12 mouse cellular contexts compared by ENCODE assay signal in the genomic region with DNA sequence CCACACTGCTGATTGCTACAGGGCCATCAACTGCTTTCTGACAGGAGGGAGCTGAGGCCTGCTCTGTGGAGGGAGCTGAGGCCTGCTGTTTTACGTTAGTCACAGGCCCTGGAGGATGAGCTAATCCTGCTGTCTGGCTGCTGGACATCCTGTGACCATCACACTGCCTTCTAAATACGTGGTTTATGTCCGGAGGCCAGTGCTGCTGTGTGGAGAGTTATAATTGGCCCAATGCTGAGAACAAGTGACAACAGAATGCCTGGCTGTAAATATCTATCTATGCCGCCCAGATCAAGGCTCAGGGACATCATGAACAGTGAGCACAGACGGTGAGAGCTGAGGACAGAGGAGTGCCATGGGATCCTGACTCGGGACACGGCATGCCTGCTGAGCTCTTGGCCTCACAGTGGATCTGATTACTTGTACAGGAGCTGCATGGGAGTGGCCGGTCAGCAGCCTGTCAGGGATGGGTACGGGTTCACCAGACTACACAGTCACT. TPM values are rescaled to one million over a fixed set of nuclear protein-coding genes. Genes with fewer than 3 reads are reported as not detected.
DNase-seq lines count a peak whose midpoint lies in the region; ATAC-seq lines count a peak whose summit lies in the region.
"Had no signal": no experiment of that assay in that cellular context is flagged by ENCODE, and none has a peak within 500 bp of the region (broad histone marks: within the 10 kb centered on the region; RNA-seq: fewer than 3 reads in every experiment).

No protein-coding gene starts in this region.

- H3K4me3 ChIP-seq in liver, embryonic 13.5 days (replicated peaks), result no peak overlapping the region
- no peak overlapping the region for H3K4me3 ChIP-seq in embryonic facial prominence, embryonic 10.5 days
- H3K4me3 ChIP-seq in macrophage (ENCODE audit: inconsistent target), result no peak overlapping the region
- H3K4me3 ChIP-seq: limb, embryonic 15.5 days; neural tube, embryonic 12.5 days; stomach, embryonic 15.5 days had no signal

- no peaks in the 10 kb centered on the region for H3K27me3 ChIP-seq in liver, embryonic 13.5 days
- H3K27me3 ChIP-seq in embryonic facial prominence, embryonic 10.5 days (replicated peaks; ENCODE audit: low read depth, poor library complexity, severe bottlenecking), result no peaks in the 10 kb centered on the region
- H3K27me3 ChIP-seq: limb, embryonic 15.5 days; neural tube, embryonic 12.5 days; stomach, embryonic 15.5 days had no signal

- no peak overlapping the region for H3K9ac ChIP-seq in liver, embryonic 13.5 days
- H3K9ac ChIP-seq: limb, embryonic 15.5 days; neural tube, embryonic 12.5 days; stomach, embryonic 15.5 days had no signal

- no peak for DNase-seq in liver, embryonic 13.5 days
- no peak for DNase-seq in liver
- peak; percentile 72 for DNase-seq in brain, adult 2 months (ENCODE audit: low read depth, low spot score)
- DNase-seq in embryonic facial prominence, embryonic 10.5 days (ENCODE audit: low spot score), result no peak
- DNase-seq in B cell, adult 2 months, result no peak
- DNase-seq in urinary bladder, adult 18-20 months (ENCODE audit: low spot score in 2 of 2), result no peak
- DNase-seq in left cerebral cortex, adult 18-20 months (ENCODE audit: low spot score in 2 of 2), result no peak

- ATAC-seq in liver, embryonic 13.5 days (ENCODE audit: low read depth), result 0 out of 2 replicates have a peak, but pooled peaks have one; percentile 47
- ATAC-seq: hindbrain, embryonic 16.5 days had no signal

- H3K9me3 ChIP-seq in liver, embryonic 13.5 days (replicated peaks), result no peaks in the 10 kb centered on the region
- H3K9me3 ChIP-seq in embryonic facial prominence, embryonic 10.5 days, result 0 out of 2 replicates have a peak, but pooled peaks cover 4% of the 10 kb centered on the region
- H3K9me3 ChIP-seq: limb, embryonic 15.5 days; neural tube, embryonic 12.5 days; stomach, embryonic 15.5 days had no signal

- H3K27ac ChIP-seq in liver, embryonic 13.5 days, result no peak overlapping the region
- 0 out of 2 replicates have a peak overlapping the region, but pooled peaks have one; percentile 4 for H3K27ac ChIP-seq in embryonic facial prominence, embryonic 10.5 days (replicated peaks)
- H3K27ac ChIP-seq in macrophage, result peak overlapping the region; percentile 65
- H3K27ac ChIP-seq: limb, embryonic 15.5 days; neural tube, embryonic 12.5 days; stomach, embryonic 15.5 days had no signal

- H3K4me2 ChIP-seq in liver, embryonic 13.5 days, result no peak overlapping the region
- H3K4me2 ChIP-seq: limb, embryonic 15.5 days; neural tube, embryonic 12.5 days; stomach, embryonic 15.5 days had no signal

- peaks cover 4% of the 10 kb centered on the region; the same call in 1 of the 2 replicates for H3K36me3 ChIP-seq in liver, embryonic 13.5 days
- no peaks in the 10 kb centered on the region for H3K36me3 ChIP-seq in embryonic facial prominence, embryonic 10.5 days (replicated peaks)
- no peaks in the 10 kb centered on the region for H3K36me3 ChIP-seq in macrophage (ENCODE audit: inconsistent target)
- H3K36me3 ChIP-seq: neural tube, embryonic 12.5 days had no signal

- H3K79me2 ChIP-seq in macrophage (ENCODE audit: inconsistent target), result no peaks in the 10 kb centered on the region

- WGBS in liver, embryonic 13.5 days (ENCODE audit: insufficient replicate concordance), result 80% methylated on average over 9 of the region's 9 CpGs
- 52% methylated on average over 9 of the region's 9 CpGs for WGBS in embryonic facial prominence, embryonic 10.5 days
- WGBS in macrophage (ENCODE audit: missing documents), result 80% methylated on average over 9 of the region's 9 CpGs

- H3K4me1 ChIP-seq in liver, embryonic 13.5 days (replicated peaks), result peaks cover 9% of the 10 kb centered on the region
- peaks cover 8% of the 10 kb centered on the region for H3K4me1 ChIP-seq in embryonic facial prominence, embryonic 10.5 days
- H3K4me1 ChIP-seq: limb, embryonic 15.5 days; neural tube, embryonic 12.5 days; stomach, embryonic 15.5 days had no signal

RNA-seq across cellular contexts. Expression of a gene that starts 34.4 kb away (rescaled TPM):
- polyA plus RNA-seq in liver, embryonic 13.5 days (2015; fragmentation: Nextera tagmentation; extraction: Ambion mirVana), result 53.3 and 54.7 TPM in 2 replicates
- polyA plus RNA-seq in embryonic facial prominence, embryonic 10.5 days (2016; fragmentation: Nextera tagmentation; extraction: Ambion mirVana), result 75.0 TPM in 2 replicates
- total RNA-seq in macrophage (2018; cell fraction: chromatin; rRNA removed), result 10 to 100 TPM in 8 of 26 experiments, 1 to 10 TPM in 18; 1.5 to 24.7 (median 5.8) TPM
- total RNA-seq in macrophage (2018; cell fraction: cytosol; rRNA removed), result 10 to 100 TPM in 9 of 26 experiments, 1 to 10 TPM in 17; 4.7 to 15.3 (median 7.5) TPM
- total RNA-seq in macrophage (2018; cell fraction: nucleus; rRNA removed), result 10 to 100 TPM in 3 of 26 experiments, 1 to 10 TPM in 22, under 1 TPM in 1; 0.58 to 15.8 (median 4.8) TPM
- polyA plus RNA-seq in macrophage (2018), result 5.7 to 14.3 TPM (median 12.7 TPM) in 3 replicates
- 10 to 100 TPM; 20.7 to 21.1 TPM for total RNA-seq in left cerebral cortex, adult 18-20 months (2021)

RNA-seq across cellular contexts. Expression of a gene that starts 34.7 kb away (rescaled TPM):
- polyA plus RNA-seq in liver, embryonic 13.5 days (2015; fragmentation: Nextera tagmentation; extraction: Ambion mirVana), result 3.9 and 5.1 TPM in 2 replicates
- polyA plus RNA-seq in embryonic facial prominence, embryonic 10.5 days (2016; fragmentation: Nextera tagmentation; extraction: Ambion mirVana), result 21.7 and 22.2 TPM in 2 replicates
- total RNA-seq in macrophage (2018; cell fraction: chromatin; rRNA removed), result 10 to 100 TPM in 1 of 26 experiments, 1 to 10 TPM in 23, under 1 TPM in 1, not detected in 1; 0.75 to 11.5 (median 3.8) TPM
- total RNA-seq in macrophage (2018; cell fraction: cytosol; rRNA removed), result 1 to 10 TPM in 12 of 26 experiments, under 1 TPM in 14; 0.19 to 1.8 (median 0.94) TPM
- 1 to 10 TPM in 20 of 26 experiments, under 1 TPM in 6; 0.35 to 10.0 (median 1.9) TPM for total RNA-seq in macrophage (2018; cell fraction: nucleus; rRNA removed)
- 0.75 to 4.9 TPM (median 1.3 TPM) in 3 replicates for polyA plus RNA-seq in macrophage (2018)
- 1 to 10 TPM; 3.6 to 4.9 TPM for total RNA-seq in left cerebral cortex, adult 18-20 months (2021)

RNA-seq across cellular contexts. Expression of a gene that starts 59.6 kb away (rescaled TPM):
- 3.4 and 4.0 TPM in 2 replicates for polyA plus RNA-seq in liver, embryonic 13.5 days (2015; fragmentation: Nextera tagmentation; extraction: Ambion mirVana)
- 4.1 and 5.1 TPM in 2 replicates for polyA plus RNA-seq in embryonic facial prominence, embryonic 10.5 days (2016; fragmentation: Nextera tagmentation; extraction: Ambion mirVana)
- 10 to 100 TPM in 18 of 26 experiments, 1 to 10 TPM in 8; 3.5 to 31.3 (median 17.4) TPM for total RNA-seq in macrophage (2018; cell fraction: chromatin; rRNA removed)
- 10 to 100 TPM in 16 of 26 experiments, 1 to 10 TPM in 10; 2.9 to 20.1 (median 10.6) TPM for total RNA-seq in macrophage (2018; cell fraction: cytosol; rRNA removed)
- total RNA-seq in macrophage (2018; cell fraction: nucleus; rRNA removed), result 10 to 100 TPM in 19 of 26 experiments, 1 to 10 TPM in 7; 2.9 to 26.7 (median 13.9) TPM
- polyA plus RNA-seq in macrophage (2018), result 8.2 to 13.1 TPM (median 11.1 TPM) in 3 replicates
- total RNA-seq in left cerebral cortex, adult 18-20 months (2021), result 10 to 100 TPM; 58.8 to 67.3 TPM
